Mouse (Mus musculus): ENCODE measurements at regions not wholly inside any gene's neighbourhood (a gene's known extent, or its start where the extent isn't known, plus 50 kb on each side); places are given as distances from the start of the nearest gene placed in this dataset.
A peak's percentile ranks its signal among the peaks of the same experiment; 100 is the strongest.

DNA sequence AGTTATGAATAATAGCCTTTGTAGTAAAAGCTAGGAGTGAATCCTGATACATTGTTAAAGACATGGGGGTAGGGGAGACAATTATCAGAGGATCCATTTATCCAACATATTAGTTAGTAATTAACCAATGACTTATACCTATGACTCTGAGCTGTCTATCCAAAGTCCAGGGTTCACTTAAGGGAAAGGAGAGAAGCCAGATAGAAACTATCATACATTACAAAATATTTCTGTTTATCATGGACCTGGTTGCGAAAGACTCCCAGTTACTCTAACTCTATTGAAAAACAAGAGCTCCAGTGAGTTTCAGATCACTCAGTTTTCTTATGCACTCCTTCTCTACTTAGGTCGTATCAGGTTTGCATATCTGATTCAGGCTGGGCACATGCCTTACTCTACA lies 749.3 kb downstream of the H2al1n start:
- DNase-seq: no peak

DNA sequence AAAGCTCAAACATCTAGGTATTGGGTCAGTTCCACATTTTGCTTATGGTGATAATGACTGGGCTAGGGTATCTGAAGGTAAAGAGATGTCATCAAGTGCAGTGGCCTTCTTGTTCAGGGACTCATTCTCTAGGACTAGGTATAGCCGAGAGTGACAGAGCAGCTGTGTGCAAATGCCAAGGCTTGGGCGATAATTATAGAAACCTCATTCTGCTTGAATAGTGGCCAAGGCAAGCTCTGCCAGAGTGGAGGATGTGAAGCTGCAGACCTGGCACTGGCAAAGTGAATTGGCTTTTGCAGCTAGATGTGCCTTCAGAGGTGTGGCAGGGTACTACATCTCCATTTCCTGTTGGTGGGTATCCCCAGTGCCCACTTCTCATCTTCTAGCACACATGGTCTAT lies 796.1 kb downstream of the H2al1n start:
- DNase-seq: peak; percentile 49 to 53

Data from heart, adult 18-20 months (tissue).